Mouse (Mus musculus) ES-E14 (cell line): ENCODE measurements around the gene Coasy. TPM values are rescaled to one million over a fixed set of nuclear protein-coding genes. Genes with fewer than 3 reads are reported as not detected.
A peak's percentile ranks its signal among the peaks of the same experiment; 100 is the strongest.

Source experiments
- DNase-seq: peaks from one replicate; pipeline ENCODE4 v3.0.0-alpha.2; 2013; ENCODE audit warnings: low read depth, low spot score
- H3K27ac ChIP-seq: 2 replicates; pipeline ENCODE4 v1.5.1; 2012; ENCODE audit warnings: low read depth, mild to moderate bottlenecking, low read length, moderate library complexity, mixed read lengths; ENCODE audit not compliant: poor library complexity, insufficient read depth, severe bottlenecking
- H3K36me3 ChIP-seq: 2 replicates; pipeline ENCODE4 v1.6.1; 2012; ENCODE audit warnings: mild to moderate bottlenecking, low read length, moderate library complexity, mixed read lengths; ENCODE audit not compliant: control insufficient read depth, poor library complexity, insufficient read depth, severe bottlenecking
- H3K4me1 ChIP-seq, 2 experiments: fragments of 150-350 bp in 1 of 2; sonication (generic) in 1 of 2; 2 replicates each; pipeline ENCODE4 v1.6.1; 2012; ENCODE audit warnings: low read length in 2 of 2, mild to moderate bottlenecking in 1 of 2, mixed read lengths in 1 of 2; ENCODE audit not compliant: control insufficient read depth in 2 of 2, insufficient read depth in 2 of 2, poor library complexity in 1 of 2
- H3K4me3 ChIP-seq, 2 experiments: fragments of 150-350 bp in 1 of 2; sonication (generic) in 1 of 2; 2 replicates each; pipeline ENCODE4 v1.5.1; 2012; ENCODE audit warnings: low read length in 2 of 2, low read depth in 1 of 2, mild to moderate bottlenecking in 1 of 2, mixed read lengths in 1 of 2; ENCODE audit not compliant: insufficient read depth in 1 of 2, poor library complexity in 1 of 2, severe bottlenecking in 1 of 2
- H3K9ac ChIP-seq: 2 replicates; pipeline ENCODE4 v1.6.1; 2012; ENCODE audit warnings: low read depth, mild to moderate bottlenecking, low read length, mixed read lengths; ENCODE audit not compliant: poor library complexity, insufficient read depth, severe bottlenecking
- H3K9me3 ChIP-seq: fragments of 150-350 bp; sonication (generic); 2 replicates; pipeline ENCODE4 v1.6.1; 2012; ENCODE audit warnings: low read depth, mild to moderate bottlenecking, low read length; ENCODE audit not compliant: control insufficient read depth, insufficient read depth
- CHD2 ChIP-seq: IDR thresholded peaks from 2 replicates; pipeline ENCODE4 v1.6.1; 2014; ENCODE audit warnings: mild to moderate bottlenecking, low read depth, low read length, inconsistent platforms
- HCFC1 ChIP-seq: IDR thresholded peaks from 2 replicates; pipeline ENCODE4 v1.6.1; 2012; ENCODE audit warnings: low read length, inconsistent platforms, borderline replicate concordance; ENCODE audit not compliant: insufficient read depth
- MAFK ChIP-seq: IDR thresholded peaks from 2 replicates; pipeline ENCODE4 v1.6.1; 2014; ENCODE audit warnings: mild to moderate bottlenecking, low read depth, low read length, inconsistent platforms; ENCODE audit not compliant: insufficient read depth
- ZC3H11A ChIP-seq: IDR thresholded peaks from 2 replicates; pipeline ENCODE4 v1.6.1; 2012; ENCODE audit warnings: low read depth, mild to moderate bottlenecking, inconsistent platforms, low read length, borderline replicate concordance
- ZNF384 ChIP-seq: IDR thresholded peaks from 2 replicates; pipeline ENCODE4 v1.6.1; 2012; ENCODE audit warnings: low read depth, low read length, inconsistent platforms
- in situ Hi-C, 2 experiments: fragments of 600-800 bp; cut with MboI; formaldehyde crosslinking; loops; one replicate each; pipeline ENCODE4 v1.15.1; 2025; ENCODE audit warnings: low sequenced_read_pairs in 2 of 2, inconsistent platforms in 1 of 2; ENCODE audit not compliant: unreplicated experiment in 2 of 2
- total RNA-seq: library from RNA; depleted of rRNA; stranded (reverse); fragments of 300-350 nt; gene quantifications from 2 replicates; pipeline ENCODE4 v1.2.3, GENCODE M21; 2012

Gene Coasy
- total RNA-seq, 1 experiment, result 21.9 TPM

DNA sequence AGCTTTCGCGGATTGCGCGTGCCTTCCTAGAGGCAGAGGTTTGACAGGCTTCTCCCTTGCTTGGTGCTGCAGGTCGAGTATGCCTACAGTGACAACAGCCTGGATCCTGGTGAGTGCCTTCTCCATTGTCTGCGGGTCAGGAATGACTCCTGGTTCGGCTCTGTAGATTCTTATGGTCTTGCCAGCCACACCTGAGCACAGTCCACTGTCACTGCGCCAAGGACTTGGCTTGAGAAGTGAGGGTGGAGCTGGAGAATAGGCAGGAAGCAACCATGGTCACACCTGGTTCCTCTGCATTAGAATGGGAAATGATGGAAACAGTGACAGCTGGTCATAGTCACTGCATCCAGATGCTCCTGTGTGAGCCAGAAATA lies 5.3 kb downstream of the Coasy start:
- in situ Hi-C loops, result no loop called here
- H3K36me3 ChIP-seq, result peaks cover 34% of the 10 kb centered on the region
- H3K27ac ChIP-seq, result no peak overlapping the region
- TF ChIP-seq CHD2 (no peak), MAFK (no peak)
- DNase-seq, result no peak
- H3K4me1 ChIP-seq, result peaks cover 3 to 8% of the 10 kb centered on the region in 2 experiments; a peak in 2 of 4 replicates
- H3K4me3 ChIP-seq, result peak overlapping the region; percentile 76 to 83
- no peaks in the 10 kb centered on the region for H3K9me3 ChIP-seq
- peak overlapping the region; percentile 80 for H3K9ac ChIP-seq

DNA sequence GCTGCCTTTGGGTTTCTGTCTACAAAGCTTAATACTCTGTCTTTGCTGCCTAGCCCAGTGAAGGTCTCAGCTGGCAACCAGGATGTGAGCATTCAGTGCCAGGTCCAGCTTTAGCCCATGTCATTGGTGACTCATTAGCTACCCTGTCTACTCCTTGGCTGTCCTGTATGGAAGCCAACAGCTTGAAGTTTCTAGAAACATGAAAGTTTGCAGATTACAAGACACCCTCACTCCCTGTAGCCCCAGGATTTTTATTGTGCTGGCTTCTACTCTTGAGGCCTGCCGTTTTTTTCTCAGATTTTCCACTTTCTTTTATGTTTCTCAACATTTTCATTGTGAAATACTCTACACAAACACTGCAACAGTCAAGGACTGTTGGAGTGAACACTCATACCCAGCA lies 7.6 kb downstream of the Coasy start:
- peaks cover 39% of the 10 kb centered on the region for H3K36me3 ChIP-seq
- H3K4me1 ChIP-seq, result peaks cover 3 to 8% of the 10 kb centered on the region in 2 experiments; a peak in 3 of 4 replicates
- no peak for DNase-seq
- no peaks in the 10 kb centered on the region for H3K9me3 ChIP-seq
- in situ Hi-C loops, result no loop called here
- no peak overlapping the region for H3K9ac ChIP-seq
- no peak for TF ChIP-seq CHD2
- TF ChIP-seq MAFK, result no peak
- TF ChIP-seq ZNF384, result no peak
- no peak for TF ChIP-seq HCFC1
- TF ChIP-seq ZC3H11A, result no peak
- H3K4me3 ChIP-seq, result no peak overlapping the region
- no peak overlapping the region for H3K27ac ChIP-seq

DNA sequence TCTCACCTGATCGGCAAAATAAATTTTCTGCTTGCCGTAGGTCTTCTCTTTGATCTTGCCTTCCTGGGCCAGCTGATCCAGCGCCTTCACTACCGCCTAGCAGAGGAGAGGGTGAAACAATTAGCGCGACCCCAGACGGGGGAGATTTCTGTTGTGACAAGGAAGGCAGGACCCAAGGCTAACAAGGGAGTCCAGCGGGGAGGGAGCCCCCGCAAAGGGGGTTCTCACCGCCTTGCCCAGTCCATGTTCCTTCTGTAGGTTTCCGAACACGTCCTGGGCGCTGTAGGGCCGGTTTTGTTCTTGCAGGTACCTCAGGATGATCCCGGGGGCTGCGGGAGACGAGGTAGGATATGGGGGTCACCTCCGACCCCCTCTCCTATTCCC lies 12.6 kb downstream of the Coasy start:
- TF ChIP-seq ZNF384 (no peak), MAFK (no peak), CHD2 (no peak), ZC3H11A (no peak), HCFC1 (no peak)
- peaks cover 0 to 3% of the 10 kb centered on the region in 2 experiments; a peak in 1 of 4 replicates for H3K4me1 ChIP-seq
- H3K4me3 ChIP-seq, result peak overlapping the region; percentile 82 to 91
- H3K27ac ChIP-seq, result peak overlapping the region; percentile 24; the same call in 1 of the 2 replicates
- in situ Hi-C loops, result no loop called here
- H3K9me3 ChIP-seq, result no peaks in the 10 kb centered on the region
- H3K9ac ChIP-seq, result peak overlapping the region; percentile 91
- peaks cover 43% of the 10 kb centered on the region for H3K36me3 ChIP-seq
- DNase-seq, result no peak

GRCm38 (mm10) chr11:101095314-101096024 lies 13.1 kb downstream of the Coasy start, which contains the start of gene Psmc3ip:
Gene Psmc3ip, minus strand, starts transcription at chr11:101095436.
- peak within 1 kb of the TSS; percentile 91 for H3K9ac ChIP-seq
- H3K27ac ChIP-seq, result peak within 1 kb of the TSS; percentile 24; the same call in 1 of the 2 replicates
- H3K9me3 ChIP-seq, result no peaks in the 10 kb centered on the region
- TF ChIP-seq CHD2, result 0 out of 2 replicates have a peak, but pooled peaks have one; percentile 38
- no peak for TF ChIP-seq ZNF384
- H3K36me3 ChIP-seq, result peaks cover 45% of the 10 kb centered on the region
- H3K4me1 ChIP-seq, result peaks cover 0 to 3% of the 10 kb centered on the region in 2 experiments; a peak in 1 of 4 replicates
- in situ Hi-C loops, result no loop called here
- peak within 1 kb of the TSS; percentile 82 to 91 for H3K4me3 ChIP-seq
- DNase-seq, result peak; percentile 94

- Histone ChIP-seq H3K27ac (no peak overlapping the region), H3K9me3 (no peaks in the 10 kb centered on the region), H3K36me3 (peaks cover 33% of the 10 kb centered on the region), H3K9ac (no peak overlapping the region), H3K4me3 (no peak overlapping the region), H3K4me1 (peaks cover 0 to 3% of the 10 kb centered on the region in 2 experiments; a peak in 1 of 4 replicates)
- in situ Hi-C loops, result no loop called here
- no peak for DNase-seq
- no peak for TF ChIP-seq HCFC1
- no peak for TF ChIP-seq ZNF384
- no peak for TF ChIP-seq MAFK
- no peak for TF ChIP-seq ZC3H11A
- TF ChIP-seq CHD2, result no peak
These were observed 15.9 kb downstream of the Coasy start for GRCm38 (mm10) chr11:101098231-101098630.
